Mouse (Mus musculus) splenic B cell, adult 2 months (primary cell): ENCODE measurements around the gene Wdr59.
A peak's percentile ranks its signal among the peaks of the same experiment; 100 is the strongest.

Experiments used
- DNase-seq: peaks from one replicate; pipeline ENCODE4 v3.0.0-alpha.2; 2011; ENCODE audit warnings: low read depth, low spot score
- H3K27me3 ChIP-seq: 2 replicates; pipeline ENCODE4 v1.6.1; 2012; ENCODE audit warnings: mild to moderate bottlenecking, low read length, moderate library complexity, mixed read lengths; ENCODE audit not compliant: control insufficient read depth, poor library complexity, insufficient read depth, severe bottlenecking
- H3K36me3 ChIP-seq: 2 replicates; pipeline ENCODE4 v1.6.1; 2012; ENCODE audit warnings: mild to moderate bottlenecking, low read length, moderate library complexity, mixed read lengths; ENCODE audit not compliant: control insufficient read depth, poor library complexity, insufficient read depth, severe bottlenecking

The Wdr59 gene

DNA sequence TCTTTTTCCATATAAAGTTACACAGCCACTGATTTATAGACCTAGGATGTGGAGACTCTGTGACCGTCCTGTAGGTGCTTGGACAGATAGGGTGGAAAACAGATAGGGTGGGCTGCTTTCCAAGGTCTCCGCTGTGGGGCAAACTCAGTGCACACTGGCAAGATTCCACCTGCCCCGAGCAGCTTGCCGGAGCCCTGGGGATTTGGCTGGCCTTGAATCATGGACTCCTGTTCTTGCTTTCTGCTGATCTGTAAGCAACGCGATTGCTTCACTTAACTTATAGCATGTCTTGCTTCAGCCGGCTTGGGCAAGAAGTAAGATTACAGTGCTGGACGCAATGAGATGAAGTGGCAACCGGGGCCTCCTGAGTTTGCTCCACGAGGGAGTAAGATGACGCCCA lies 97.7 kb downstream of the Wdr59 start:
- no peaks in the 10 kb centered on the region for H3K27me3 ChIP-seq
- no peaks in the 10 kb centered on the region for H3K36me3 ChIP-seq
- no peak for DNase-seq

DNA sequence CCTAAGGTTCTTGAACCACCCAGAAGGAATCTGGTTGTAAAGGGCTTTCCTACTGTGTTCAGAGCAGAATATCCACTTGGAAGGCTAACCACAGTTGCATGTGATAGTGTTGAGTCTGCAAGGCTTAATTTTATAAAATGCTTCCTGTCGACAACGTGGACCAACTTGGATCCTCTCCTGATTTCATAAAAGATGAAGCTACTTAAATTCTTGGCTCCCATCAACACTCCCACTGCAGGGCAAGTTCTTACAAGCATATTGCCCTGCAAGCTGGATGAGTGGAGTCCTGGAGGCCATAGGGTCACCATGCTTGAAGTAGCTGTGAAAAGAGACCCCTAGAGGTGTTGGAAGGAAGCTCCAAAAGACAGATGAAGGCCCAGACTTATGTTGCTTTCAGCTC lies 99.3 kb downstream of the Wdr59 start:
- no peaks in the 10 kb centered on the region for H3K36me3 ChIP-seq
- no peak for DNase-seq
- H3K27me3 ChIP-seq: no peaks in the 10 kb centered on the region

DNA sequence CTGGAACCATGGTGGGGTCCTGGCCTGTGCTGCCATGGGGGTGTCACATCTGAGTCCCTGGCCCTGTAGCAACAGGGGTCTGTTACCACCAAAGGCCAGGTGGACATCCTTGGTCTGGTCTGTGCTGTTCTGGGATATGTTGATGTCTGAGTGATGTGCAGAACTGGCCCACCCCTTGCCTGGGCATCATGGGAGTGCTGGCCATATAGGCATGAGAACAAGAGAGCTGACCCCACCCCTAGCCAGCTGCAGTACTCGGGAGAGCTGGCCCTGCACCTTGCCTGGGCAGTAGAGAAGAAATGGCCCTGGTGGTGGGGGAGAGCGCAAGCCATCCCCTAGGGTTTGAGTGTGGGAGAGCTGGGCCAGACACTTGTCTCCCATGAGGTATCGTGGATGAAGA lies 102.7 kb downstream of the Wdr59 start:
- Histone ChIP-seq H3K36me3 (no peaks in the 10 kb centered on the region), H3K27me3 (no peaks in the 10 kb centered on the region)

DNA sequence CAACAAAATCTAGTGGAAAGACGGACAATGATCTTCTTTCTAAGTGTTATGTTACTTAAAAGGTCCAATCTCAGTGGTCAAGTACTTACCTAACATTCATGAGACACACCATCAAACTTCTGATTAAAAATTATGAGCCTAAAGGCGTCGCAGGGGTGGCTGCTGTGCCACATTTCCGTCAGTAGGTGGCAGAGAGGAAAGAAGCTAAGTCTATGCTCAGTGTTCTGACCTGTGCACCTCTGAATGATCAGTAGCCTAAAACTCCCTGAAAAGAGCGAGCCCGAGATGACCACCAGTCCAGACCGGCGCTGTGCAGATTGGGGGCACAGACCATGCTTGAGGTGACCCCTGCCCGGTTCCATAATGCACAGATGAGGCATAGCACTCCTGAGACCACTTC lies 103.3 kb downstream of the Wdr59 start:
- DNase-seq: peak; percentile 49
- H3K36me3 ChIP-seq: no peaks in the 10 kb centered on the region
- no peaks in the 10 kb centered on the region for H3K27me3 ChIP-seq

More for the DNA sequence above, 102.7 kb downstream of the Wdr59 start:
- DNase-seq: no peak

DNA sequence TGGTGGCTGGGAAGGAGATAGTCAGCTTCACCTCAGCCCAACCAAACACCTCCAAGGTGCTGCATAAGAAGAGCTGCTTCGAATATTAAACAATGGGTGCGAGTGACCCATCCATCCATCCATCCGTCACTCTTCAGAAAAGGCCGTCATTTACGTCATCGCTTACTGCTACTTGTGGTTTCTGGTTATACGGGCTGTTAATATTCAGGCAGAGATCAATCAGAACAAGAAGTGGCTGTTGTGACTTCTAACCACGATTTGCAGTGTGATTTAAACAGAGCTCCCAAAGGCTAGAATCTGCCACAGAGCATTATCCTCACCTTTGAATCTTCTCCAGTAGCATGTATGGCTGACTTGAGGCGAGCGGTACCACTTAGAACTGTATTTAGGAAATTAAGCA lies 104.7 kb downstream of the Wdr59 start:
- Histone ChIP-seq H3K36me3 (no peaks in the 10 kb centered on the region), H3K27me3 (no peaks in the 10 kb centered on the region)
- DNase-seq: peak; percentile 15

DNA sequence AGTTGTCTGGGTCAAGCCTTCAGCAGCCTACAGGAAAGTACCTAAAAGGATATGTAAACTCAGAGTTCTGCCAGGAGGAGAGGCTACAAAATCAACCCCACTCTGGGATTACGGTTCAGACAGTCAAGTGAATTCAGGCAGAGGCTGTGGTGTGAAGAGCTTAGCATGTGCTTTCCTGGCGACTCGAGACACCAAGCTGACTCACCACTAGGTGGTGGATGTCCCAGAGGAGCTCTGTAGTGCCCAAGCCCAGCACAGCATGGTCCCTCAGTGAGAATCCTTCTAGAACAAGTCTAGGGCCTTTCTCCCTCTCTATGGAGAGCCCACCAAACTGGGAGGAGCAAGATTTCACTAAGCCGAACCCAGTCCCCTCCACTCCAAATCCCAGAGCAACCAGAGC lies 118.5 kb downstream of the Wdr59 start:
- peak; percentile 23 for DNase-seq
- H3K27me3 ChIP-seq: no peaks in the 10 kb centered on the region
- no peaks in the 10 kb centered on the region for H3K36me3 ChIP-seq
